ENCODE assay signal across 25 mouse cellular contexts in the genomic region with DNA sequence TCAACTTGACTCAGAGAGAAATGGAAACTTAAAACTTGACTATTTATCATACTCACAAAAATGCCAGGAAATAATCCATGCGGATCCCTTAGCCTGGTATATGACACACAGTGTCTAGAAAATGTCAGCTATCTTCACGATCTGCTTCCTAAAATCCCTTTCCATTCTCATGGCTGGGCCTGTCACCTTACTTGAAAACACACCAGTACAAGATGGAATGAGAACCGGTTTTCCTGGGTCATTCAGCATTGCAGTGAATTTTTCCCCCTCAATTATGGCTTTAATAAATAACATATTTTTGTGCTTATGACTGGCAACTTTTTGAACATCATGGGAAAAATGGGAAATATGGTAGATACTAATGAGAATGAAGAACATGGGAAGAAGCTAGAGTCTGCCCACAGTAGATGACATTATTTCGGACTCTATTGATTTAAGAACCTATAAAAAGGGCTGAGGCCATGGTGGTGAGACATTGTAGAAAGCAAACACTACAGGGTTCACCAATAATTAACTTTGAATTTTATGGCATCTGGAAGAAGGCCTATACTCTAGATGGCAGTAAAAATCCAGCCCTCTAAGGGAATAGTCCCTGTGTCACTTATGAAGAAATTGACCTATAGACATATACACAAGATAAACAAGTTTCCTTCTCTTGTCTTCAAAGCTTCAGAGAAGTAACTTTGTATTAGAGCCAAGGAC.
DNase-seq lines count a peak whose midpoint lies in the region; ATAC-seq and TF ChIP-seq lines count a peak whose summit lies in the region.
"Had no signal": no experiment of that assay in that cellular context is flagged by ENCODE, and none has a peak within 500 bp of the region (broad histone marks: within the 10 kb centered on the region; RNA-seq: fewer than 3 reads in every experiment).

No protein-coding gene starts in this region.

- no peaks in the 10 kb centered on the region for H3K27me3 ChIP-seq in kidney, adult 2 months (replicated peaks; ENCODE audit: control insufficient read depth, insufficient read depth, low read length)
- no peaks in the 10 kb centered on the region for H3K27me3 ChIP-seq in kidney, postnatal 0 days (ENCODE audit: insufficient read depth, low read length)
- no peaks in the 10 kb centered on the region for H3K27me3 ChIP-seq in intestine, postnatal 0 days (replicated peaks; ENCODE audit: control insufficient read depth, insufficient read depth, low read length)
- H3K27me3 ChIP-seq: liver, embryonic 12.5 days; Patski had no signal

- H3K9ac ChIP-seq in kidney, postnatal 0 days (ENCODE audit: low read depth, low read length), result no peak overlapping the region
- no peak overlapping the region for H3K9ac ChIP-seq in intestine, postnatal 0 days (ENCODE audit: low read depth, low read length)
- H3K9ac ChIP-seq: forebrain, embryonic 13.5 days; heart, embryonic 15.5 days; liver, embryonic 12.5 days; liver, postnatal 0 days had no signal

- no peaks in the 10 kb centered on the region for H3K9me3 ChIP-seq in kidney, postnatal 0 days (replicated peaks; ENCODE audit: low read length)
- H3K9me3 ChIP-seq in intestine, postnatal 0 days (ENCODE audit: control insufficient read depth), result no peaks in the 10 kb centered on the region
- H3K9me3 ChIP-seq: forebrain, embryonic 13.5 days; heart, embryonic 10.5 days; heart, embryonic 15.5 days; liver, embryonic 12.5 days had no signal

- no peak overlapping the region for H3K4me2 ChIP-seq in kidney, postnatal 0 days (ENCODE audit: low read length)
- H3K4me2 ChIP-seq in intestine, postnatal 0 days (replicated peaks; ENCODE audit: low read depth), result 0 out of 2 replicates have a peak overlapping the region, but pooled peaks have one; percentile 6
- H3K4me2 ChIP-seq: forebrain, embryonic 13.5 days; heart, embryonic 15.5 days; liver, embryonic 12.5 days; midbrain, embryonic 11.5 days had no signal

- H3K27ac ChIP-seq in kidney, adult 2 months (ENCODE audit: insufficient read depth, low read depth, low read length), result peak overlapping the region; percentile 77; the same call in 1 of the 2 replicates
- peak overlapping the region; percentile 71; the same call in 1 of the 2 replicates for H3K27ac ChIP-seq in kidney, postnatal 0 days
- H3K27ac ChIP-seq in intestine, postnatal 0 days (ENCODE audit: low read depth, low read length), result peak overlapping the region; percentile 30; the same call in 1 of the 2 replicates
- H3K27ac ChIP-seq: forebrain, embryonic 13.5 days; heart, embryonic 15.5 days; liver, embryonic 12.5 days had no signal

- no peak for ATAC-seq in kidney, postnatal 0 days (replicated peaks; ENCODE audit: low FRiP score, low read depth)
- ATAC-seq in intestine, postnatal 0 days, result peak; percentile 66
- ATAC-seq: forebrain, embryonic 13.5 days; hindbrain, embryonic 16.5 days; liver, embryonic 12.5 days; liver, postnatal 0 days; midbrain, embryonic 16.5 days; Patski had no signal

- no peaks in the 10 kb centered on the region for H3K36me3 ChIP-seq in kidney, adult 2 months (ENCODE audit: control insufficient read depth, insufficient read depth, low read length)
- no peaks in the 10 kb centered on the region for H3K36me3 ChIP-seq in kidney, postnatal 0 days (ENCODE audit: insufficient read depth, low read length)
- H3K36me3 ChIP-seq in intestine, postnatal 0 days (ENCODE audit: control insufficient read depth, insufficient read depth), result no peaks in the 10 kb centered on the region
- H3K36me3 ChIP-seq: heart, embryonic 10.5 days; heart, embryonic 15.5 days; liver, embryonic 12.5 days had no signal

- H3K4me3 ChIP-seq in kidney, adult 2 months (ENCODE audit: insufficient read depth, low read depth, low read length), result no peak overlapping the region
- no peak overlapping the region for H3K4me3 ChIP-seq in kidney, postnatal 0 days (replicated peaks; ENCODE audit: low read depth, low read length)
- no peak overlapping the region for H3K4me3 ChIP-seq in intestine, postnatal 0 days (ENCODE audit: low read depth, low read length)
- H3K4me3 ChIP-seq: forebrain, embryonic 13.5 days; heart, embryonic 10.5 days; heart, embryonic 15.5 days; liver, embryonic 12.5 days had no signal

- H3K4me1 ChIP-seq in kidney, adult 2 months (ENCODE audit: control insufficient read depth, insufficient read depth, low read length), result peaks cover 44% of the 10 kb centered on the region
- H3K4me1 ChIP-seq in kidney, postnatal 0 days (replicated peaks; ENCODE audit: insufficient read depth, low read length), result peaks cover 20% of the 10 kb centered on the region
- 0 out of 2 replicates have a peak, but pooled peaks cover 3% of the 10 kb centered on the region for H3K4me1 ChIP-seq in intestine, postnatal 0 days (replicated peaks; ENCODE audit: control insufficient read depth, insufficient read depth, low read length)
- H3K4me1 ChIP-seq: liver, embryonic 12.5 days had no signal

- no peak for TF ChIP-seq POLR2A in kidney, adult 2 months (IDR thresholded peaks at IDR 0.05; ENCODE audit: low read depth, low read length)

- DNase-seq in kidney, adult 2 months, result peak; percentile 61
- no peak for DNase-seq in kidney, adult 11 months
- DNase-seq in kidney, postnatal 0 days (ENCODE audit: low spot score), result peak; percentile 39
- DNase-seq in kidney, adult 18-20 months, result no peak
- no peak for DNase-seq in adipocyte (ENCODE audit: low spot score)
- DNase-seq in thymus, adult 18-20 months, result no peak
- DNase-seq: adrenal gland, postnatal 14 days; cerebellum, adult 11 months; cerebellum, adult 9-10 months; gastrocnemius, postnatal 10 days; left cerebral cortex, postnatal 4 days; liver, postnatal 0 days; lung, postnatal 36 days; right cerebral cortex, adult 18-20 months; right cerebral cortex, postnatal 4 days; thymus, postnatal 25 days had no signal

- no peak for TF ChIP-seq CTCF in kidney, adult 2 months (conservative IDR thresholded peaks at IDR 0.05; ENCODE audit: insufficient read depth, insufficient read length, low read depth, low read length)
- TF ChIP-seq CTCF in kidney, postnatal 0 days (IDR thresholded peaks at IDR 0.05; ENCODE audit: low read depth), result peak; percentile 35; the same call in 1 of the 2 replicates
- TF ChIP-seq CTCF in intestine, postnatal 0 days (IDR thresholded peaks at IDR 0.05; ENCODE audit: low read depth), result peak; percentile 40

- 34% methylated on average over 4 of the region's 4 CpGs for WGBS in kidney, adult 2 months
- WGBS in kidney, postnatal 0 days, result 52% methylated on average over 4 of the region's 4 CpGs
- 50% methylated on average over 4 of the region's 4 CpGs for WGBS in intestine, postnatal 0 days

Comparison
In these comparisons a context has a peak if more than half of its experiments do, and no peak if none do; other contexts are left out.
1. DNase-seq: peak in kidney, adult 2 months (single experiment) and kidney, postnatal 0 days (single experiment); none in kidney, adult 11 months (single experiment), kidney, adult 18-20 months (single experiment), adipocyte (single experiment) and thymus, adult 18-20 months (0 of 2).
2. Peak in every context shown above with its lines, with median percentiles within 50 percentile points of each other: H3K27ac ChIP-seq.